Mouse (Mus musculus): ENCODE measurements around the gene Map3k5.

The Map3k5 gene

DNA sequence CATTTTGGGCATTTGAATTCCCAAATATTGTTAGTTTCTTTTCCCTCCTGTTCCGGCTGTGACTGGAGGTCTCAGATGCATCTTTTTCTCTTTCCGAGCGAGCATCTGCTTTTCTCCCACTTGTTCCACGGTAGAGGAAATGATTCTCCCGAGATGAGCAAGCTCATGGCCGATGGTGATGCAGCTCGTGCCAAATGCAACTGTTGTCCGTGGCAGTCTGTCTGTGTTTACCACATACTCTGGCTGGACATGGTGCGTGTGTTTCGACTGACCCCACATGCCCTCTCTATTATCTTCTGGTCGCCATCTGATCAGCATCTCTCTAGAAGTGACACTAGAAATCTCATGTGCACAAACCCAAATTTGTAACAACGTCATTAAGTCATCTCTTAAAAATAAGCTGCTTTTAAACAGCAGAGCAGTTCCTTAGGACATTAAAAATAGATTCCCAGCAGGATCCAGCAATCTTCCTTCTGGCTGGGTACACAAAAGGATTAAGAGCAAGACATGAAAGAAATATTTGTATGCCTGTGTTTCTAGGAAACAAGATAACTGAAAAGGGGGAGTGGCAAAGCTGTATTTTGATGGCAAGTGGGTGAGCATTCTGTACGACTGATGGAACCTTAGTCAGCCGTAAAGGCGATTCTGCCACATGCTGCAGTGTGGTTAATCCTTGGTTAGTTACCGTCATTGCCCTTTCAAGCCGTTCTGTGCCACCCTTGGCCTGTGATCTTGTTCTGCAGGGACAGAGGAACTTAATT, 72.2 kb downstream of the Map3k5 start:
- no peak for DNase-seq (ENCODE audit: low read depth)

DNA sequence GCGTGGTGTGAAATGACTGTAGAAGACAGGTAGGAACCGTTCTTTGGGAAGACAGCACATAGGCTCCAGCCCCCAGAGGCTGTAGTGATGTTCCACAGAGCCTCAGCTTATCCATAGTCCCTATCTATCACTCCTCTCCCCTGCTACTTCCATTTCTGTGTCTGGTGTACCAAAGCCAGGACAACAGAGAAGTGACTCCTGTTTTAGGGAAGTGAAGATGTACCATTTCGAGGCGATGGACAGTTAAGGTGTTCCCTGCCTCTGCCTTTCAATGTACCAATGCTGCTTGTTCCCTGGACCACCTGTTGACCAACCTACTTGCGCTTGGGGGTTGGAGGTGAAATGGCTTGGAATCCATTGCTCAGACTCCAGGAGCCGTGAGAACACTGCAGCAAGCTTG, 75.0 kb downstream of the Map3k5 start:
- no peak for DNase-seq (ENCODE audit: low read depth)

- DNase-seq (ENCODE audit: low read depth), result peak; percentile 32
Measured at GRCm38 (mm10) chr10:20010018-20010417, 75.7 kb downstream of the Map3k5 start.

DNA sequence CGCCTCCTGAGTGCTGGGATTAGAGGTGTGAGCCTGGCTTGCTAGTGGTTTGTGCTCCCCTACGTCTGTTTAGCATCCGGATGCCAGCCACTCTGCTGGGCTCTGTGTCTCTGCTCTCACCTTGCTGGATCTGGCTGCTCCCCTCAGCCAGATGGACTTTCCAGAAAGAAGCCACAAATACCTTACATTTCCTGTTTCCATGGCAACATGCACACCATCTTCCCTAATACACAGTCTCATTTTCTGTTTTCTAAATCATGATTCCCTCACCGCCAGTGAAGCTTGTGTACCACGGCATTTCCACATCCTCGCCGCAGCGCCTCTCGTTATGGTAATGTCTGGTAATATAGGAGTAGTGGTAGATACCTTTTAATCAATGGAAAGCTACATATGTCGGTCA, 84.1 kb downstream of the Map3k5 start:
- no peak for DNase-seq (ENCODE audit: low read depth)

DNA sequence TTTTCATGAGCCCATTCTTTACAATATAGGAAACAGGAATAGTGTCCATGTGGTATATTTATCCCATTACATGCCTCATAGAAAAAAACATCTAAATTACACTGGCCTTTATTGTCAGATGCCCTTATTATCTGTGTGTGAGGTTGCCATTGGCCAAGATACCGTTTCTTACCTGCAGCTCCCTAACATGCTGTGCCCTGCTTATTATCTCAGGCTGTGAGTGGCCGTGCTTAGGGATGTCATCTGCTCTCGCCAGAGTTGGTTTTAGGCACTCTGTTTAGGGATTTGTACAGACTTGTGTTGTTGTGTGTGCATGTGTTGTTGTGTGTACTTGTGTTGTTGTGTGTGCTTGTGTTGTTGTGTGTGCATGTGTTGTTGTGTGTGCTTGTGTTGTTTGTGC, 84.5 kb downstream of the Map3k5 start:
- no peak for DNase-seq (ENCODE audit: low read depth)

DNA sequence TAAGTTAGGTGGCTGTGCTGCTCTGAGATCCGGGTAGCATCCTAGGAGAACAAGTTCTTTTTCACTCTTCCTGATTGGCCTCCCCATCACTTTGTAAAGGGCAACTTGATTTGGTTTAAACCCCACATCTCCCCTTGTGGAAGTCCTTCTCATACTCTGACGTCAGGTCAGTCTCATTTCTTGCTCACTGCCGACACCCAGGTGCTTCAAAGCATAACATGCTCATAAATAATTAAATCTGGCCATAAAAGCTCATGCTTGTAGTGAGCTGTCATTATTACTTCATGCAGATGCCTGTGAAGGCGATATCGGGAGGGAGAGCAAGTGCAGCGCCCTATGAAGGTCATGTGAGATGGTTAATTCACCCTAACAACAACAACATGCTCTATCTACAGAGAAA, 87.0 kb downstream of the Map3k5 start:
- DNase-seq (ENCODE audit: low read depth), result no peak

DNA sequence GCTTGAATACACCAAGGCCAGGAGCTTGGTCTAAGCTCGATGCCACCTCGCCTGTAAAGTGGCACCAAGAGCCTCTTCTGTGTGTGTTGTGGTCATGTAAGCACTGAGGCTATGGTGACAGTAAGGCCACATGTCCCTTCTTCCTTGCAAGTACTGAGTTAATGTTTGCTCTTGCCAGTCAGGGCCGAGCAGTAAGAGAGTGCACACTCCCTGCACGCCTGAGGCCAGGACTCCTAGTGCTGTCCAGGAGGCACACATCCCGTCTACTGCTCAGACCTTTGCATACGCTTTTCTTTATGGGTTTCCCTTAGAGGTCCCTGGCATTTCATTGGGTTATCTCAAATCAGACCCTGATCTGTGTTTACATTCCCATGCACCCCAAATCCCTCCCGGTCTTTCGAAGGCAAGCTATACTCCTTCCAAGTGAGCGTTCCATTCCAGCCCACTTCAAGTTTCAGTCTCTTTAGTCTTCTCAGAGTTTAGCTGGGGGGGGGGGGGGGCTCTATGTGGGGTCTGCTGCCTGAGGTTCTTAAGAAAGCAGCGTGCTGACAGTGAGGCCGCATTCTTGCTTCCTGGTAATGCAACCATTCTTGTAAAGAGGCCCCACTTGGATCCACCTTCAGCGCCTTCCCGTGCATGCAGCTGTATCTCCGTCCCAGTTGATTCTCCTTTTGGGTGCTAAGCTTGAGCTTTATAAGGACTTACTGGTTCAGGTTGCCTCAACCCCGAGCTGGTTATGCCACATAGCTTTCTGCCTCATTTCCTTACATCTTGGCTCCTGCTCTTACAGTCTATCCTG, 87.6 kb downstream of the Map3k5 start:
- no peak for DNase-seq (ENCODE audit: low read depth)

DNA sequence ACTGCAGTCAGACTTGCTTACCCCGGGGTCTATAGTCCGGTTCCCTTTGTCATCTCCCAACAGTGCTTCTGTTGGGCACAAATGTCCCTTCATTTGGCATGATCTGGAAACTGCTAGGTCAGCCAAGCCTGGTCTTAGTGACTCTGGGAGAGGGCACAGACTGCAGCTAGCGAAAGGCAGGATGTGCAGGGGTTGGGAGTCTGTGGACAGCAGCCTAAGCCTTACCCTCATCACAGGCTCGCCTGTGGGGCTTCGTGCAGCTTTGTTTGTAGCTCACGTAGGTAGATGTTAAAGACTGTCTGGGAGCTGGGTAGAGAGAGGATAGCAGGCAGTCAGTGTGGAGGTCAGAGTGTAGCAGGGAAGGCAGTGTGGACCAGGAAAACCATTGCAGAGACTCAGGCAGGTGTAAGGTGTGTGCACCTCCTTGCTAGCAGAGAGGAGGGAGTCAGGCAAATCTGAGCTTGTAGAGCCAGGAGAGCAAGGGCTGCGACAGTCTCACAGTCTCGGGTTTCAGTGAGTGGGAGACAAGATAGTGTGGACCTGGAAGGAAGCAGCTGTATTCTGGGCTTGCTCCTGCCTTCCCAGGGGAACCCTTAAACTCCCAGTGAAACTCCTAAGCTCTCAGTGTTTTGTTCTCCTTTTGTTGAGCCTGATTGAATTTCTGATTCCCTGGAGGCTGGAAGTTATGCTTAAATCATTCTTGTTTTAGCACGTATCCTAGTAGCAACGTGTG, 88.5 kb downstream of the Map3k5 start:
- DNase-seq (ENCODE audit: low read depth), result no peak

DNA sequence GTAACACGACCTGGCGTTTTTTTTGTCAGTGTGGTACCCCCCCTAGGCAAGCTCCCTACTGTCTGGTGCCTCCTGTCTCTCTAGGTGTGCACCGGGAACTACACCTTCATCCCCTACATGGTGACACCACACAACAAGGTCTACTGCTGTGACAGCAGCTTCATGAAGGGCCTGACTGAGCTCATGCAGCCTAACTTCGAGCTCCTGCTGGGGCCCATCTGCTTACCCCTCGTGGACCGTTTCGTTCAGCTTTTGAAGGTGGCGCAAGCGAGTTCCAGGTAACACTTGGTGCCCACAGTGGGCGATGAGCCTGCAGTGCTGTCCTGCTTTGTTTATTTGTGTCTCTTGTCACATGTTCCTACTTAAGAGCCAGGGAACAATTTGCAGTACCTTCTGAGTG, 89.3 kb downstream of the Map3k5 start:
- DNase-seq (ENCODE audit: low read depth), result no peak

GRCm38 (mm10) chr10:20024891-20025290, 90.6 kb downstream of the Map3k5 start:
- DNase-seq (ENCODE audit: low read depth), result no peak

DNA sequence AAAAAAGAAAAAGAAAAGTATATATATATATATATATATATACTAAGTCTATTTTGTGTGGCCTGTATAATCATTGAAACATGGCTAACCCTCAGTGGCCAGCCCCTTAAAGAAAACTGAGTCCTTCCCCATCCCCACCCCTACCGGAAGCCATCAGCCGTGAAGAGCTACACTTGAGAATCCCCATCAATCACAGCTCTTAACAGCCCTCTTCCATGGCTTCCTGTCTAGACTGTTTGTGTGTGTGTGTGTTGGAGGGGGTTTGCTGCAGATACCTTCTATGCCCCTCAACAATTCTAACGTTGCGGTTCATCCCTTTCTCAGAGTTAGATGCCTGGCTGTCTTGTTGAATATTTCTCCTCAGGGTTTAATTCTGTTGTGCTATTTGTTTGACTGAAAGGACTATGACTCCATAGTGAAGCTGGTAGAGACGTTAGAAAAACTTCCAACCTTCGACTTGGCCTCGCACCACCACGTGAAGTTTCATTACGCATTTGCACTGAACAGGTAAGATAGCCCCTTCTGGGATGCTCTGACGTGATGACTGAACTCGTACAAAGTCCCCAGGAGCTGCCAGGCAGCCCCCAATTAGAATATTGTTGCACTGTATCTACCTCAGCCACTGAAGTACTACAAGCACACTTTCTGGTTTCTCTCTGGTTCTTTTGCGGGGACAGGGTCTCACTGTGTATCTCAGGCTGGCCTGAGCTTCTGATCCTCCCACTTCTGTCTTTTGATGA, 91.7 kb downstream of the Map3k5 start:
- no peak for DNase-seq (ENCODE audit: low read depth)

DNA sequence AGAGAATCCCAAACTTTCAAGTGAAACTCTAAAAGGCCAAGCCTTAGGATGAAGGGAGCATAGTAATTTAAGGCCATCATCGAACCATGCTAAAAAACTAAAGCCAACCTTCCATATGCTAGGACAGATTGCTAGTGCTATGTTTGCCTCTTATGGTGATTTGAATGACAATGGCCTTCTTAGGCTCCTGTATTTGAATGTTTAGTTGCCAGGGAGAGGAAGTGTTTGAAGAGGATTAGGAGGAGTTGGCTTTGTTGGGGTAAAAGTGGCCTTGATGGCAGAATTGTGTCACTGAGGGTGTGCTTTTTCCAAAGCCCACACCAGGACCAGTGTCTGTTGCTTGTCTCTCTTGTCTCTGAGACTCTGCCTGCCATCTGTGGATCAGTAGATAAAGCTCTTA, 96.4 kb downstream of the Map3k5 start:
- no peak for DNase-seq (ENCODE audit: low read depth)

GRCm38 (mm10) chr10:20031936-20032335, 97.7 kb downstream of the Map3k5 start:
- no peak for DNase-seq (ENCODE audit: low read depth)

DNA sequence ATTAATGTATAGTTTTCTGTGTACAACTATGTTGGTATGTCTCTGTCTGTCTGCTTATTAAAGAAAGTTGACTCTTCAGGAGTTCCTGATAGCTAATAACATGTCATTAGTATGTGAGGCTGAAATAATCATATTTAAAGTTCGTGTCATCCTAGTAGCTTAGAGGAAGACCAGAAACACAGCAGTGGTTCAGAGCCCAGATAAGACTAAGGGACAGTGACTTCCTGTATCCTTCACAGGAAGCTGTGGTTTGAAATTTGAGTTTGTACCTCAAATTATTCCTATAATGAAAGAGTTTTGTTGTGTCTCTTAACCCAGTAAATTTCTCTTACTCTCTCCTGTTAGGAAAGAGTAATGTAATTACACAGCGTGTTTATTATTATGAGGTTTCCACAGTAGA, 102.1 kb downstream of the Map3k5 start:
- DNase-seq (ENCODE audit: low read depth), result peak; percentile 86

- peak; percentile 86 for DNase-seq (ENCODE audit: low read depth)
Measured at GRCm38 (mm10) chr10:20036846-20037245, 102.6 kb downstream of the Map3k5 start.

DNA sequence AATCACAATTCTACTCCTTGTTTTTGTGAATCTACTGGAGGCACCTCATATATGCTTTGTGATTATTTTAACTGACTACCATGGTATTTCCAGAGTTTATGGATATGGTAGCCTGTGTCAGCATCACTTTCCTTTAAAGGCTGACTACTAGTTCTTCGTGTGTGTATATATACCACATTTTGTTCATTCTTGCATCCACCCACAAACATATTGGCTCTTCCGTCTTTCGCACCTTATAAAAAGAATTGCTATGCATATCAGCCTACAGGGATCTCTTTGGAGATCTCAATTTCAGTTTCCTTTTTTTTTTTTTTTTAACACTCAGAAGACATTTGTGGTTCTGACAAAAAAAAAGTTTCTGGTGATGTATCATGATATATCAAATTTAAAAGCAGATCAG, 105.3 kb downstream of the Map3k5 start:
- DNase-seq (ENCODE audit: low read depth), result no peak

DNA sequence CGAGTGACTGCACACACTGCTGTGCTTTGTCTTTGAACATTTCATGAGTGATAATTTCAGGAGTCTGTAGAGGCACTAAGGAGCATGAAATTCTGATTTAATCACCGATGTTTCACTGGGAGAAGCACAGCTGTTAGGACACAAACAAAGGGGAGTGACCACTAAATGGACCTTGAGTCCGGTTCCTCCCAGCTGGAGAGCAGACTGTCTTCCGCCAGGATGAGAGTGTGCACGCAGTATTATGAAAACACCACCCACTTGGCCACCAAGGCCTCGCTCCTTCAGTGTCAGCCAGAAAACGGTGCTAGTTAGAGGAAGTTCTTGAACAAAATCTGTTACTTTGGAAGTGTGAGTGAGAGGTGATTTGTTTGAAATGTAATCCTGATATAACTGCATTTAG, 105.8 kb downstream of the Map3k5 start:
- peak; percentile 11 for DNase-seq (ENCODE audit: low read depth)

DNA sequence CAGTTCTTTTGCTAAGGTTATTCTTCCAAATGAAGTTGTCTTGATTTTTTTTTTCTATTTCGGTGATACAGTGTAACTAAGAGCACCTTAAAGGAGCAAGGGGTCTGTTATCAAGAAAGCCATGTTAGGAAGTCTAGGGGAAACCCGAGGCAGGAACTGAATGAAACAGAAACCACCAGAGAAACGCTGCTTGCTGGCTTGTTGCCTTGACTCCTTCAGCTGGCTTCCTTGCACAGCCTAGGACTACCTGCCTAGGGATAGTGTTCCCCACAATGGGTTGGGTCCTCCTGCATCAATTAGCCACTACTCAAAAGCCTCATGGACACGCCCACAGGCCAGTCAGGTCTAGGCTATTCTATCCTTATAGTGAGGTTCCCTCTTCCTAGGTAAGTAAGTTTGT, 106.4 kb downstream of the Map3k5 start:
- DNase-seq (ENCODE audit: low read depth), result peak; percentile 68

- DNase-seq (ENCODE audit: low read depth), result no peak
Measured at GRCm38 (mm10) chr10:20042081-20042480, 107.8 kb downstream of the Map3k5 start.

GRCm38 (mm10) chr10:20044051-20044450, 109.8 kb downstream of the Map3k5 start:
- no peak for DNase-seq (ENCODE audit: low read depth)

GRCm38 (mm10) chr10:20045733-20046495, 111.6 kb downstream of the Map3k5 start:
- DNase-seq (ENCODE audit: low read depth), result peak; percentile 33
